Mouse (Mus musculus) small intestine, adult 2 months (tissue): ENCODE measurements around the gene Pcdh15. TPM values are rescaled to one million over a fixed set of nuclear protein-coding genes. Genes with fewer than 3 reads are reported as not detected.

Source experiments
- H3K27ac ChIP-seq: fragments of 200-500 bp; 2 replicates; pipeline ENCODE4 v1.5.1; 2012; ENCODE audit warnings: low read depth, low read length, control low read depth, inconsistent platforms; ENCODE audit not compliant: insufficient read depth
- H3K27me3 ChIP-seq: fragments of 200-500 bp; 2 replicates; pipeline ENCODE4 v1.6.1; 2012; ENCODE audit warnings: mild to moderate bottlenecking, moderate library complexity, low read length, inconsistent platforms; ENCODE audit not compliant: control insufficient read depth, insufficient read depth
- H3K36me3 ChIP-seq: fragments of 200-500 bp; 2 replicates; pipeline ENCODE4 v1.6.1; 2012; ENCODE audit warnings: mild to moderate bottlenecking, low read length, control low read depth, inconsistent platforms; ENCODE audit not compliant: control insufficient read depth, insufficient read depth
- H3K4me1 ChIP-seq: fragments of 200-500 bp; 2 replicates; pipeline ENCODE4 v1.6.1; 2012; ENCODE audit warnings: low read length, inconsistent platforms, mixed read lengths; ENCODE audit not compliant: control insufficient read depth, insufficient read depth, insufficient read length
- H3K4me3 ChIP-seq: fragments of 200-500 bp; 2 replicates; pipeline ENCODE4 v1.5.1; 2012; ENCODE audit warnings: low read depth, mild to moderate bottlenecking, control low read depth, inconsistent platforms, low read length, moderate library complexity
- CTCF ChIP-seq: fragments of 200-500 bp; IDR thresholded peaks from 2 replicates; pipeline ENCODE4 v1.5.1; 2012; ENCODE audit warnings: low read depth, mild to moderate bottlenecking, control low read depth, inconsistent platforms, low read length, moderate library complexity, mixed read lengths; ENCODE audit not compliant: insufficient replicate concordance, insufficient read length; ENCODE audit errors: extremely low read depth
- POLR2A ChIP-seq: fragments of 200-500 bp; IDR thresholded peaks from 2 replicates; pipeline ENCODE4 v1.6.1; 2012; ENCODE audit warnings: low read depth, mild to moderate bottlenecking, control low read depth, inconsistent platforms, low read length, moderate library complexity
- WGBS: fragments of 180-500 bp; shearing (Covaris S2); methylation state at CpG from one replicate; pipeline ENCODE4 v1.1.7; 2018; 5-methylcytosine and 5-hydroxymethylcytosine counted together
- polyA plus RNA-seq: library from polyadenylated mRNA; depleted of rRNA; stranded (reverse); fragments of >200 nt; gene quantifications from 2 replicates; pipeline ENCODE4 v1.2.3, GENCODE M21; 2012

Pcdh15 gene
- polyA plus RNA-seq, 1 experiment, result 0.16 TPM

DNA sequence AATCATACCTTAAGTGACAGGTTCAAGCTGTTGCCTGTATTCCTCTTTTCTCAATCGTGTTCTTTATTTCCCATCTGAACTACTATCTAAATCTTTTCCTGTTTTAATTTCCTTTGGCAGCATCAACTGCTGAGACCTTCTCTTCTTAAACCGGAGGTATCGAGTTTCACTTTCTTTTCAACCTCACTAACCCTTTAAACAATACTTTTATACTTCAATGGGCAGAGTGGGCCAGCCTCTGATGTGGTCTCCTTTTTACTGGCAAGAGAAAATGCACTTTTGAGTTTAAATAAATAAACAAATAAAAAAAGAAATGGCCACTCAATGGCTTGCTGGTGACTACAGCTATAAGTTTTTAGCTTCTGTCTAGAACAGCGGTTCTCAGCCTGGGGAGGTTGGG lies 1537.9 kb downstream of the Pcdh15 start:
- Histone ChIP-seq H3K27me3 (no peaks in the 10 kb centered on the region), H3K36me3 (no peaks in the 10 kb centered on the region), H3K27ac (no peak overlapping the region), H3K4me3 (no peak overlapping the region), H3K4me1 (no peaks in the 10 kb centered on the region)
- TF ChIP-seq POLR2A (no peak), CTCF (no peak)
- WGBS, result 69% methylated on average over 4 of the region's 4 CpGs

- 55% methylated on average over 6 of the region's 6 CpGs for WGBS
- no peak overlapping the region for H3K27ac ChIP-seq
- H3K36me3 ChIP-seq, result no peaks in the 10 kb centered on the region
- TF ChIP-seq POLR2A, result no peak
- TF ChIP-seq CTCF, result no peak
- no peaks in the 10 kb centered on the region for H3K27me3 ChIP-seq
- H3K4me1 ChIP-seq, result no peaks in the 10 kb centered on the region
- H3K4me3 ChIP-seq, result no peak overlapping the region
Observed at GRCm38 (mm10) chr10:74642125-74642524, 1543.0 kb downstream of the Pcdh15 start.

DNA sequence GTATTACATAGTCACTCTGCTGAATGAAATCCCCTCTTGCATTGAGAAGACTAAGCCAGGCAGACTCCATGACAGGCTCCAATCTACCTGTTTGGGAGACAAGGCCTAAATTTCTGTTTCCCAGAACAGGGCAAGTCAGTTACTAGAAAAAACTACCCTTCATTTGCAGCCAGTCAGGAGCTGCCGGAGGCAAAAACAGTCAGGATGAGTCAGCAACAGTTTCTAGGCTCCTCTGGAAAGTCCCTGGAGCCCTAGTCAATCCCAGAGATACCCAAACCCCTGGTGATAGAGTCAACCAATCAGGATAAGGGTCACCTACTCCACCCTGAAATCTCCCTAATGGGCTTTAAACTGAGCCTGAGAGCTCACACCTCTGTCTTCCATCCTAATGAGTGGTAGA lies 1564.0 kb downstream of the Pcdh15 start:
- H3K36me3 ChIP-seq, result no peaks in the 10 kb centered on the region
- no peaks in the 10 kb centered on the region for H3K27me3 ChIP-seq
- no peak overlapping the region for H3K4me3 ChIP-seq
- 77% methylated on average over 1 of the region's 1 CpGs for WGBS
- TF ChIP-seq POLR2A (no peak), CTCF (no peak)
- H3K27ac ChIP-seq, result no peak overlapping the region
- H3K4me1 ChIP-seq, result no peaks in the 10 kb centered on the region

GRCm38 (mm10) chr10:74680016-74680491 lies 1580.9 kb downstream of the Pcdh15 start:
- 55% methylated on average over 4 of the region's 4 CpGs for WGBS
- H3K4me1 ChIP-seq, result no peaks in the 10 kb centered on the region
- no peaks in the 10 kb centered on the region for H3K36me3 ChIP-seq
- no peak overlapping the region for H3K4me3 ChIP-seq
- no peak for TF ChIP-seq POLR2A
- TF ChIP-seq CTCF, result no peak
- H3K27ac ChIP-seq, result no peak overlapping the region
- no peaks in the 10 kb centered on the region for H3K27me3 ChIP-seq

DNA sequence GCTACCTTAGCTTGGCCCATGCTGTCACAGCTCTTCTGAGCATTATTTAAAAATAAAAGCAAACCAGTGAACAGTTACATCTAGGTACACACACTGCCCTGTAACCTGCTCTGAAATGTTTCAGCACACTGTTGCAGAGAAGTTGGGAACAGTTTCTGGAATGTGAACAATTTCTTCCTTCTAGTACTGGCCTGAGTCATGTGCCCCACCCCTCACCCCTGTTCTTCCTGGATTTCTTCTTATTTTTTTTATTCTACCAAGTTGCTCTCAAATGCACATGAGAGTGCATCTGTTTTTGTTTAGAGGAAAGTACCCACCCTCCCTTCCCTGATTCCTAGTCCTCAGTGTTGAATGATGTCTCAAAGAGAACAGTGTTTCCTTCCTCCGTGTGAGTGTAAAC lies 1581.4 kb downstream of the Pcdh15 start:
- 24% methylated on average over 1 of the region's 1 CpGs for WGBS
- Histone ChIP-seq H3K27ac (no peak overlapping the region), H3K27me3 (no peaks in the 10 kb centered on the region), H3K4me3 (no peak overlapping the region), H3K36me3 (no peaks in the 10 kb centered on the region), H3K4me1 (no peaks in the 10 kb centered on the region)
- TF ChIP-seq POLR2A (no peak), CTCF (no peak)
